Mouse (Mus musculus): ENCODE measurements around the gene Kitl. TPM values are rescaled to one million over a fixed set of nuclear protein-coding genes. Genes with fewer than 3 reads are reported as not detected.

Kitl gene
- 55.5 and 56.8 TPM in 2 replicates for polyA plus RNA-seq (2014; fragmentation: Nextera tagmentation; extraction: Ambion mirVana)

GRCm38 (mm10) chr10:100015370-100016325 lies at the start of gene Kitl:
TSS of gene Kitl (plus strand) at chr10:100015630.
- under 1% methylated on average over 67 of the region's 70 CpGs for WGBS
- Histone ChIP-seq H3K4me2 (replicated peaks; ENCODE audit: low read depth, low read length) (peak within 1 kb of the TSS; percentile 54), H3K36me3 (ENCODE audit: control insufficient read depth, insufficient read depth, low read length) (no peaks in the 10 kb centered on the region), H3K27me3 (ENCODE audit: control insufficient read depth, insufficient read depth, low read length) (no peaks in the 10 kb centered on the region), H3K27ac (ENCODE audit: low read length) (peak within 1 kb of the TSS; percentile 90), H3K4me3 (ENCODE audit: low read depth, low read length) (peak within 1 kb of the TSS; percentile 83), H3K4me1 (ENCODE audit: control insufficient read depth, insufficient read depth, low read length) (no peaks in the 10 kb centered on the region), H3K9me3 (ENCODE audit: control insufficient read depth, low read depth, low read length) (no peaks in the 10 kb centered on the region), H3K9ac (replicated peaks; ENCODE audit: low read depth, low read length) (peak within 1 kb of the TSS; percentile 76)
- peak; percentile 89 for ATAC-seq (ENCODE audit: insufficient number of reproducible peaks, insufficient read depth, low FRiP score, low read depth)

GRCm38 (mm10) chr10:99972866-99973265 lies 42.6 kb upstream of the Kitl start:
- Histone ChIP-seq H3K4me3 (ENCODE audit: low read depth, low read length) (no peak overlapping the region), H3K27ac (ENCODE audit: low read length) (no peak overlapping the region), H3K9ac (replicated peaks; ENCODE audit: low read depth, low read length) (no peak overlapping the region), H3K36me3 (ENCODE audit: control insufficient read depth, insufficient read depth, low read length) (no peaks in the 10 kb centered on the region), H3K9me3 (ENCODE audit: control insufficient read depth, low read depth, low read length) (no peaks in the 10 kb centered on the region), H3K27me3 (ENCODE audit: control insufficient read depth, insufficient read depth, low read length) (no peaks in the 10 kb centered on the region), H3K4me1 (ENCODE audit: control insufficient read depth, insufficient read depth, low read length) (no peaks in the 10 kb centered on the region), H3K4me2 (replicated peaks; ENCODE audit: low read depth, low read length) (no peak overlapping the region)
- WGBS = 59% methylated on average over 8 of the region's 8 CpGs
- ATAC-seq (ENCODE audit: insufficient number of reproducible peaks, insufficient read depth, low FRiP score, low read depth) = no peak

GRCm38 (mm10) chr10:99980096-99980495 lies 35.3 kb upstream of the Kitl start:
- 73% methylated on average over 3 of the region's 3 CpGs for WGBS
- no peaks in the 10 kb centered on the region for H3K4me1 ChIP-seq (ENCODE audit: control insufficient read depth, insufficient read depth, low read length)
- no peak for ATAC-seq (ENCODE audit: insufficient number of reproducible peaks, insufficient read depth, low FRiP score, low read depth)
- H3K27ac ChIP-seq (ENCODE audit: low read length) = no peak overlapping the region
- no peak overlapping the region for H3K4me2 ChIP-seq (replicated peaks; ENCODE audit: low read depth, low read length)
- no peak overlapping the region for H3K9ac ChIP-seq (replicated peaks; ENCODE audit: low read depth, low read length)
- no peaks in the 10 kb centered on the region for H3K36me3 ChIP-seq (ENCODE audit: control insufficient read depth, insufficient read depth, low read length)
- no peaks in the 10 kb centered on the region for H3K27me3 ChIP-seq (ENCODE audit: control insufficient read depth, insufficient read depth, low read length)
- no peaks in the 10 kb centered on the region for H3K9me3 ChIP-seq (ENCODE audit: control insufficient read depth, low read depth, low read length)
- H3K4me3 ChIP-seq (ENCODE audit: low read depth, low read length) = no peak overlapping the region

DNA sequence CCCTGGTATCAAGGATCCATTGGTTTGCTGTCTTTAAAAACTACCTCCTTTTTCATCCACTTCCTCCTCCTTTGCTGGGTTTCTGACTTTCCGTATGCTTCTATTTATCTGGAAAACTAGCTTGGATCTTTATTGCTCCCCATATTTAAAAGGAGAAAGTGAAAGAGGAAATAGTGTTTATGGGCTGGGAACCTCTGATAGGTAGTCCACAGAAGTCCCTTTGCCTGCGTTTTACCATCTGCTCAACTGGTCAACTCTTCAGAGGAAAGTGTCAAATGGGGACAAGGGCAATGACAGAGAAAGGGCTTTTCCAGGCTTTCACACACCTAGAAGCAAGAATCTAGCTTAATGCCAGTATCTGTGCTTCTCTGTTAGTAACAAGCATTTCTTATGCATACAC lies 34.5 kb upstream of the Kitl start:
- Histone ChIP-seq H3K4me1 (ENCODE audit: control insufficient read depth, insufficient read depth, low read length) (no peaks in the 10 kb centered on the region), H3K4me3 (ENCODE audit: low read depth, low read length) (no peak overlapping the region), H3K36me3 (ENCODE audit: control insufficient read depth, insufficient read depth, low read length) (no peaks in the 10 kb centered on the region), H3K9me3 (ENCODE audit: control insufficient read depth, low read depth, low read length) (no peaks in the 10 kb centered on the region), H3K4me2 (replicated peaks; ENCODE audit: low read depth, low read length) (no peak overlapping the region), H3K27ac (ENCODE audit: low read length) (no peak overlapping the region), H3K27me3 (ENCODE audit: control insufficient read depth, insufficient read depth, low read length) (no peaks in the 10 kb centered on the region), H3K9ac (replicated peaks; ENCODE audit: low read depth, low read length) (no peak overlapping the region)
- 77% methylated on average over 2 of the region's 2 CpGs for WGBS
- ATAC-seq (ENCODE audit: insufficient number of reproducible peaks, insufficient read depth, low FRiP score, low read depth) = no peak

- H3K9me3 ChIP-seq (ENCODE audit: control insufficient read depth, low read depth, low read length) = no peaks in the 10 kb centered on the region
- 91% methylated on average over 5 of the region's 5 CpGs for WGBS
- H3K27ac ChIP-seq (ENCODE audit: low read length) = no peak overlapping the region
Measured at GRCm38 (mm10) chr10:99981887-99982286, 33.5 kb upstream of the Kitl start.

GRCm38 (mm10) chr10:99986745-99987144 lies 28.7 kb upstream of the Kitl start:
- Histone ChIP-seq H3K4me2 (replicated peaks; ENCODE audit: low read depth, low read length) (no peak overlapping the region), H3K36me3 (ENCODE audit: control insufficient read depth, insufficient read depth, low read length) (no peaks in the 10 kb centered on the region), H3K4me1 (ENCODE audit: control insufficient read depth, insufficient read depth, low read length) (no peaks in the 10 kb centered on the region), H3K9ac (replicated peaks; ENCODE audit: low read depth, low read length) (no peak overlapping the region), H3K9me3 (ENCODE audit: control insufficient read depth, low read depth, low read length) (no peaks in the 10 kb centered on the region), H3K27ac (ENCODE audit: low read length) (no peak overlapping the region), H3K4me3 (ENCODE audit: low read depth, low read length) (no peak overlapping the region), H3K27me3 (ENCODE audit: control insufficient read depth, insufficient read depth, low read length) (no peaks in the 10 kb centered on the region)
- ATAC-seq (ENCODE audit: insufficient number of reproducible peaks, insufficient read depth, low FRiP score, low read depth) = no peak
- WGBS = 60% methylated on average over 8 of the region's 8 CpGs

More at GRCm38 (mm10) chr10:99981887-99982286, 33.5 kb upstream of the Kitl start:
- Histone ChIP-seq H3K4me2 (replicated peaks; ENCODE audit: low read depth, low read length) (no peak overlapping the region), H3K9ac (replicated peaks; ENCODE audit: low read depth, low read length) (no peak overlapping the region), H3K27me3 (ENCODE audit: control insufficient read depth, insufficient read depth, low read length) (no peaks in the 10 kb centered on the region), H3K4me1 (ENCODE audit: control insufficient read depth, insufficient read depth, low read length) (no peaks in the 10 kb centered on the region), H3K4me3 (ENCODE audit: low read depth, low read length) (no peak overlapping the region), H3K36me3 (ENCODE audit: control insufficient read depth, insufficient read depth, low read length) (no peaks in the 10 kb centered on the region)
- no peak for ATAC-seq (ENCODE audit: insufficient number of reproducible peaks, insufficient read depth, low FRiP score, low read depth)

GRCm38 (mm10) chr10:99989758-99990157 lies 25.7 kb upstream of the Kitl start:
- H3K4me3 ChIP-seq (ENCODE audit: low read depth, low read length) = no peak overlapping the region
- H3K9ac ChIP-seq (replicated peaks; ENCODE audit: low read depth, low read length) = no peak overlapping the region
- no peaks in the 10 kb centered on the region for H3K4me1 ChIP-seq (ENCODE audit: control insufficient read depth, insufficient read depth, low read length)
- H3K36me3 ChIP-seq (ENCODE audit: control insufficient read depth, insufficient read depth, low read length) = no peaks in the 10 kb centered on the region
- no peak overlapping the region for H3K4me2 ChIP-seq (replicated peaks; ENCODE audit: low read depth, low read length)
- no peak overlapping the region for H3K27ac ChIP-seq (ENCODE audit: low read length)
- no peaks in the 10 kb centered on the region for H3K27me3 ChIP-seq (ENCODE audit: control insufficient read depth, insufficient read depth, low read length)
- H3K9me3 ChIP-seq (ENCODE audit: control insufficient read depth, low read depth, low read length) = no peaks in the 10 kb centered on the region
- no peak for ATAC-seq (ENCODE audit: insufficient number of reproducible peaks, insufficient read depth, low FRiP score, low read depth)

GRCm38 (mm10) chr10:99992121-99992520 lies 23.3 kb upstream of the Kitl start:
- H3K27me3 ChIP-seq (ENCODE audit: control insufficient read depth, insufficient read depth, low read length) = no peaks in the 10 kb centered on the region
- H3K4me3 ChIP-seq (ENCODE audit: low read depth, low read length) = no peak overlapping the region
- ATAC-seq (ENCODE audit: insufficient number of reproducible peaks, insufficient read depth, low FRiP score, low read depth) = 0 out of 2 replicates have a peak, but pooled peaks have one; percentile 61
- WGBS = 26% methylated on average over 9 of the region's 9 CpGs
- no peak overlapping the region for H3K27ac ChIP-seq (ENCODE audit: low read length)
- H3K36me3 ChIP-seq (ENCODE audit: control insufficient read depth, insufficient read depth, low read length) = no peaks in the 10 kb centered on the region
- H3K4me1 ChIP-seq (ENCODE audit: control insufficient read depth, insufficient read depth, low read length) = no peaks in the 10 kb centered on the region
- no peaks in the 10 kb centered on the region for H3K9me3 ChIP-seq (ENCODE audit: control insufficient read depth, low read depth, low read length)
- H3K4me2 ChIP-seq (replicated peaks; ENCODE audit: low read depth, low read length) = no peak overlapping the region
- H3K9ac ChIP-seq (replicated peaks; ENCODE audit: low read depth, low read length) = no peak overlapping the region

Data from stomach, embryonic 14.5 days (tissue).